Mouse (Mus musculus) heart, embryonic 12.5 days (tissue): Measurements from ENCODE around the gene Kbtbd12. TPM values are rescaled to one million over a fixed set of nuclear protein-coding genes. Genes with fewer than 3 reads are reported as not detected.

Experiments
- ATAC-seq: fragments of 200-750 bp; cut with Nextera tagmentation; 2 replicates; pipeline ENCODE4 v1.8.0; 2017; ENCODE audit warnings: moderate TSS enrichment, moderate library complexity; ENCODE audit not compliant: insufficient number of reproducible peaks, low FRiP score
- H3K27ac ChIP-seq: fragments of 300-500 bp; sonication (generic); 2 replicates; pipeline ENCODE4 v1.5.1; 2016; ENCODE audit warnings: mild to moderate bottlenecking, moderate library complexity; ENCODE audit not compliant: poor library complexity, severe bottlenecking
- H3K27me3 ChIP-seq: fragments of 300-500 bp; sonication (generic); replicated peaks from 2 replicates; pipeline ENCODE4 v1.6.1; 2016; ENCODE audit warnings: mild to moderate bottlenecking, moderate library complexity
- H3K36me3 ChIP-seq: fragments of 300-500 bp; sonication (generic); 2 replicates; pipeline ENCODE4 v1.6.1; 2016; ENCODE audit warnings: mild to moderate bottlenecking, moderate library complexity
- H3K4me1 ChIP-seq: fragments of 300-500 bp; sonication (generic); replicated peaks from 2 replicates; pipeline ENCODE4 v1.6.1; 2016; ENCODE audit warnings: mild to moderate bottlenecking
- H3K4me2 ChIP-seq: fragments of 300-500 bp; sonication (generic); 2 replicates; pipeline ENCODE4 v1.6.1; 2016; ENCODE audit warnings: mild to moderate bottlenecking, moderate library complexity
- H3K4me3 ChIP-seq: fragments of 300-500 bp; sonication (generic); 2 replicates; pipeline ENCODE4 v1.5.1; 2016; ENCODE audit warnings: mild to moderate bottlenecking
- H3K9ac ChIP-seq: fragments of 300-500 bp; sonication (generic); 2 replicates; pipeline ENCODE4 v1.6.1; 2016; ENCODE audit warnings: mild to moderate bottlenecking, moderate library complexity
- H3K9me3 ChIP-seq: fragments of 300-500 bp; sonication (generic); replicated peaks from 2 replicates; pipeline ENCODE4 v1.6.1; 2016; ENCODE audit warnings: mild to moderate bottlenecking, moderate library complexity
- WGBS: fragments of 180-500 bp; shearing (Covaris S2); methylation state at CpG from one replicate; pipeline ENCODE4 v1.1.7; 2016; 5-methylcytosine and 5-hydroxymethylcytosine counted together
- polyA plus RNA-seq: library from polyadenylated mRNA; unstranded; fragments of >200 nt; fragmentation: Nextera tagmentation; extraction: Ambion mirVana; gene quantifications from 2 replicates; pipeline ENCODE4 v1.2.1, GENCODE M21; 2016

Gene Kbtbd12
- polyA plus RNA-seq, 1 experiment from 2014 or later = 13.6 TPM

DNA sequence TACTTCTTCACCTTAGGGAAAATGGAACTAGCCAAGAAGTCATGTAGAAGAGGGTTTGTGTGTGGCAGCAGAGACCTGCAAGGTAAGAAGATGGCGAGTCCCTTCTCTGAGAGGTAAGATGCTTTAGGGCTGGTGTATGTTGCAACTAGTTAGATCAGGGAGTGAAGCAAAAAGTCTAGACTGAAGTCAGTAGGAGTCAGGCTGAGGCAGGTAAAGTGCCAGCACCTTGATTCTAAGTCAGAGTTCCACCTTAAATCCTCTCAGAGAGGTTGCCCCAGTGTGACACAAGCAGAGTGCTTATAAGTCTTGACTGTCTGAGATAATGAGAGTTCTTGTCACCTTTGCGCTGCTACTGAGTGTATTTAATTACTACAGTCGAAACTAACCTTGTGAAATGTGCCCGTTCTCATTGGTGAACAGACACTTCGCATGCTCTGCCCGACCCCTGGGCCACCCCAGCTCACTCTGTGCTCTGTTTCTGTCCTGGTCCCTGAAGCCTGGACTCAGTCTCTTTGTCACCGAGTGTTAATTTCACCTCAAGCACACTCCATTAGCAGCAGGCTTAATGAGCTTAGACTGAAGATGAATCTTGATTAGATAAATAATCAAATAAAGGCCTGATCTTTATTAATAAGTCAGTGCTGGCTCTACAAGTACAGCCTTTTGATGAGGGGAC lies 49.0 kb downstream of the Kbtbd12 start:
- Histone ChIP-seq H3K4me2 (no peak overlapping the region), H3K27ac (no peak overlapping the region), H3K27me3 (no peaks in the 10 kb centered on the region; the same call in 1 of the 2 replicates), H3K9ac (no peak overlapping the region), H3K9me3 (no peaks in the 10 kb centered on the region), H3K4me3 (no peak overlapping the region), H3K4me1 (peaks cover 13% of the 10 kb centered on the region), H3K36me3 (no peaks in the 10 kb centered on the region)
- ATAC-seq = no peak
- 76% methylated on average over 7 of the region's 7 CpGs for WGBS

DNA sequence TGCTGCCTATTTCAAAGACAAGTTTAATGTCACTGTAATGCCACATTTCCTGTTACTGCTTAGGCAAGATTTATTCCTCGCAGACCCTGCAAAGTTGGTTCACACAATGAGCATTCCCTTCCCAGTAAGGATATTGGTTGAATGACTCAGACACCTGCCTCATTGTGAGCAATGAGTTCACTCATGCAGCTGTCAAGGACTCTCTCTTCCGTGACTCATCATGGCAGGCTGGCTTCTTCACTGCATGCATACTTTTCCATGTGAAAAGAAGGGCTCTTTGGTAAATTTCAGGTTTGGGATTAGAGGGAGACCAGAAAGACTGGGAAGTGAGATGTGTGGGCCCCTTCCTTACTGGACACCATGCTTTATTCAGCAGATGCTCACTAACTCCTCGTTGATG lies 50.7 kb downstream of the Kbtbd12 start:
- ATAC-seq = no peak
- Histone ChIP-seq H3K9me3 (no peaks in the 10 kb centered on the region), H3K4me2 (no peak overlapping the region), H3K9ac (no peak overlapping the region), H3K4me3 (no peak overlapping the region), H3K27ac (no peak overlapping the region), H3K36me3 (no peaks in the 10 kb centered on the region), H3K27me3 (no peaks in the 10 kb centered on the region; the same call in 1 of the 2 replicates), H3K4me1 (peaks cover 9% of the 10 kb centered on the region)
- 72% methylated on average over 3 of the region's 3 CpGs for WGBS

DNA sequence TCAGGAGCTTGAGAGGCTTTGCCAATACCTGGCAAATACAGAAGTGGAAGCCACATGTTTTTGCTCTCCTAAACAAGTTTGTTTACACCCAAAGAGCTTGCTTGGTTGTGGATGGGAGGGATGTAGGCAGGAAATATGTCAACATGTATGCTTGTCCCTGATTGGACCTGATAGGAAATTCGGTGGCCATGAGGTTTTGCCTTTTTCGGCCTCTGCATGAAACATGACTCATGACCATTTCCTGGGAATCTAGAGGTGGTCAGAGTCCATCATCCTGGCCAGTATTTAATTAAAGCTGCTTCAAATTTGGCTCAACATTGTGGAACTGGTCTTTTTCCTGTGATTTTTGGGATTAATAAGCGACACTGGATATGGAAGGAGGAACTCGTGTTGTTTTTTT lies 53.8 kb downstream of the Kbtbd12 start:
- no peak for ATAC-seq
- no peaks in the 10 kb centered on the region for H3K36me3 ChIP-seq
- H3K4me3 ChIP-seq = no peak overlapping the region
- H3K9ac ChIP-seq = no peak overlapping the region
- no peak overlapping the region for H3K27ac ChIP-seq
- no peak overlapping the region for H3K4me2 ChIP-seq
- H3K4me1 ChIP-seq = no peaks in the 10 kb centered on the region
- WGBS = 70% methylated on average over 4 of the region's 4 CpGs
- H3K9me3 ChIP-seq = no peaks in the 10 kb centered on the region
- H3K27me3 ChIP-seq = no peaks in the 10 kb centered on the region; the same call in 1 of the 2 replicates

DNA sequence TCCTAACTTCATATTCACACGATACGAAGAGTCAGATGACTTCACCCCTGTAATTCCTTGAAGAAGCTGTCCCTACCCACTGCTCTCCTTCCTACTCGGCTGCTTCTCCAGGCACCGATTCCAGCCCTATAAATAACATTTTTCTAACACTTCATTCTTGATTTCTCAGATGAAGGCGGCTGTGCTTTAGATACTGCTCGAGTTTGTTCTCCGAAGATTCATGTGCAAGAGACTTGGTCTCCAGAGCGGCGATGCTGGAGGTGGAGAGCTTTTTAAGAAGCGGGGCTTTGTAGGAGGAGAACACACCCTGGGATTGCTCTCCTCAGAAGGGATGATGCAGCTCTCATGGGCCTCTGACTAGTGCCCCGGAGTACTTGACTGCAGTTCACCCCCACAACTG lies 61.3 kb downstream of the Kbtbd12 start:
- no peaks in the 10 kb centered on the region for H3K36me3 ChIP-seq
- H3K27me3 ChIP-seq = no peaks in the 10 kb centered on the region
- H3K4me3 ChIP-seq = no peak overlapping the region
- ATAC-seq = no peak
- no peak overlapping the region for H3K4me2 ChIP-seq
- H3K27ac ChIP-seq = no peak overlapping the region
- no peak overlapping the region for H3K9ac ChIP-seq
- H3K4me1 ChIP-seq = no peaks in the 10 kb centered on the region
- 80% methylated on average over 11 of the region's 11 CpGs for WGBS
- H3K9me3 ChIP-seq = 0 out of 2 replicates have a peak, but pooled peaks cover 5% of the 10 kb centered on the region

DNA sequence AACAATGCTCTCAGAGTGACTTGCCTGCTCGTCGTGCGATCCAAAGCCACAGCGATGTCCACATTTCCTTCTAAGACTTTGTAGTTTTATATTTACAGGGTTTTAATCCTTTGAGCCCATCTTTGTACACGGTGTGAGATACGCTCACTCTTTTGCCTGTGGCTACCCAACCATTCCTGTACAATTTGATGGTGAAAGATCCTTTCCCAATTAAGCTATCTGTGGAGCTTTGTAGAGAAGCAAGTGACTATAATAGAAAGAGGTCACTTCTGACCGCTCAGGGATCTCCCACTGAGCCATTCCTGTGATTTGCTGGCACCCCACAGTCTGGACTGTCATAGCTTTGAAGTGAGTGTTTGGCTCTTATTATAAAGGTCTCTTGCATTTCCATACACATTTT lies 71.1 kb downstream of the Kbtbd12 start:
- peaks cover 22% of the 10 kb centered on the region for H3K27me3 ChIP-seq
- peaks cover 8% of the 10 kb centered on the region; the same call in 1 of the 2 replicates for H3K4me1 ChIP-seq
- no peak overlapping the region for H3K27ac ChIP-seq
- no peak for ATAC-seq
- peak overlapping the region; percentile 47; the same call in 1 of the 2 replicates for H3K4me2 ChIP-seq
- no peaks in the 10 kb centered on the region for H3K9me3 ChIP-seq
- WGBS = 18% methylated on average over 7 of the region's 7 CpGs
- H3K9ac ChIP-seq = no peak overlapping the region
- no peak overlapping the region for H3K4me3 ChIP-seq
- no peaks in the 10 kb centered on the region for H3K36me3 ChIP-seq

DNA sequence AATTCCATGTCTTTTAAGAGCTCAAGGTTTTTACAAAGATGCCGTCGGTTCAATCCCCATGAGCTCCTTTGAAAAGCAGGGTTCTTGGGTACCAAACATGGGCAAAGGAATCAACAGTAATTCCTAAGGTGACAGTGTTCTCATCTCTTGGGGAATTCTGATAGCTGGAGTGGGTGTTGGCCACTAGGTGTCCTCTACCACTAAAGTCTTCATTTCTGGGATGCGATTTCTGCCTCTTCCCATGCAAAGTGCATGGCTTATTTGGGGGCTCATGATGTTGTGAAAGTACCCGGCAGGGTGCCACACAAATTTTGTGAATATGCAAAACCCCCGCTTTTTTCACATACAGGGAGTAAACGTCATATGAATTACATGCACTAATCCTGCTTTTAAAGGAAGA lies 72.7 kb downstream of the Kbtbd12 start:
- Histone ChIP-seq H3K27ac (no peak overlapping the region), H3K27me3 (peaks cover 22% of the 10 kb centered on the region), H3K4me2 (no peak overlapping the region), H3K9me3 (no peaks in the 10 kb centered on the region), H3K4me1 (peaks cover 8% of the 10 kb centered on the region; the same call in 1 of the 2 replicates), H3K4me3 (no peak overlapping the region), H3K9ac (no peak overlapping the region), H3K36me3 (no peaks in the 10 kb centered on the region)
- 26% methylated on average over 6 of the region's 6 CpGs for WGBS
- no peak for ATAC-seq

DNA sequence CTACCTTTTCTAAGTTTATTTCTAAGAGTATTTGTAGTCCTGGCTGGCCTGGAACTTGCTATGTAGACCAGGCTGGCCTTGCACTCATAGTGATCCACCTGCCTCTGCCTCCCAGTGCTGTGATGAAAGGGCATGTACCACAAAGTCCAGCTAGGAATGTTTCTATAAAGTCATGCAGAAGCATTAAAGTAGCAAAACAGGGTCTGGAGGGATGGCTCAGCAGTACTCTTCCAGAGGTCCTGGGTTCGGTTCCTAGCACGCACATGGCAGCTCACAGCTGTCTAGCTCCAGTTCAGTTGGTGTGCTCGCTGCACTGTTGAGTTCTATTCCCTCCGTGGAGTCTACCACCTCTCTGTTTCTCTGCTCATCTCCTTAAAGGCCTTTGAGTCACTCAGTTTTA lies 77.6 kb downstream of the Kbtbd12 start:
- Histone ChIP-seq H3K27me3 (peaks cover 18% of the 10 kb centered on the region), H3K36me3 (no peaks in the 10 kb centered on the region), H3K4me3 (no peak overlapping the region), H3K27ac (no peak overlapping the region), H3K4me2 (no peak overlapping the region), H3K9ac (no peak overlapping the region), H3K4me1 (no peaks in the 10 kb centered on the region), H3K9me3 (no peaks in the 10 kb centered on the region)
- ATAC-seq = no peak
- WGBS = 84% methylated on average over 4 of the region's 4 CpGs

DNA sequence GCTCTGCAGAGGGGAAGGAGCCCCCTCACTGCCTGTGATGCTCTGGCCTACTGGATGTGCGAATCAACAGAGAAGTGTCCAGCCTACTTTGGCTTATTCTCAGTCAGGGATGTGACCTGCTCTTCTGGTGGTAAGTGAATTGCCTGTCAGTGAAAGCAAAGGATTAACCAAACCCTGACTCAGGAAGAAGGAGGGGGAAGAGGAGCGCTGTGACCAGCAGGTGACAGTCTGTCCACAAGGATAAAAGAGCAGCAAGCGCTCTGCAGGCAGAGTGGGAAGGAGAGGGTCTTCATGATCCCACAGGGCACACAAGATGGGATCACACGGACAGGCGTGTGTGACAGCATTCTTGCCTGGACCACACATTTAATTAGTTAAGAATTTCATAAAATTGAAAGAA lies 78.1 kb downstream of the Kbtbd12 start:
- no peaks in the 10 kb centered on the region for H3K9me3 ChIP-seq
- H3K27me3 ChIP-seq = peaks cover 16% of the 10 kb centered on the region
- H3K9ac ChIP-seq = no peak overlapping the region
- H3K4me2 ChIP-seq = no peak overlapping the region
- H3K36me3 ChIP-seq = no peaks in the 10 kb centered on the region
- no peak for ATAC-seq
- H3K4me3 ChIP-seq = no peak overlapping the region
- H3K27ac ChIP-seq = no peak overlapping the region
- no peaks in the 10 kb centered on the region for H3K4me1 ChIP-seq
- 39% methylated on average over 5 of the region's 5 CpGs for WGBS

DNA sequence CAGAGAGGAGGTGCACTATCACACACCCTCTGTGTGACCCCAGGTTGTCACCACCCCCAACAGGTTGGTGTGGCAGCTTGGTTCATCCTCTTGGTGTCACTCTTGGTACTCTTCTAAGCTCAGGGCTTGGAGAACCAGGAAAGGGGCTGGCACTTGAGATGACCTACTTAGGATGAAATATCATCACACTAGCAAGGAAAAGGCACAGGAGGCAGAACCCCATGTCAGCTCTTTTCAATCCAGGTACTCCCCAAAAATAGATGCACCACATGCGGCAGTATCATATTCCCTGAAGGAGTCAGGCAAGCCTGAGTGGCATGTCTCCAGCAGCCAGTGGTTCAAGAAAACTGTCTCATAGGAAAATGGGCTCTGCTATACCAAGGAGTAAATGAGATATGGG lies 79.7 kb downstream of the Kbtbd12 start:
- H3K36me3 ChIP-seq = no peaks in the 10 kb centered on the region
- H3K4me2 ChIP-seq = no peak overlapping the region
- 0 out of 2 replicates have a peak, but pooled peaks cover 10% of the 10 kb centered on the region for H3K27me3 ChIP-seq
- no peak overlapping the region for H3K9ac ChIP-seq
- H3K27ac ChIP-seq = no peak overlapping the region
- H3K4me3 ChIP-seq = no peak overlapping the region
- WGBS = 76% methylated on average over 1 of the region's 1 CpGs
- H3K4me1 ChIP-seq = no peaks in the 10 kb centered on the region
- no peak for ATAC-seq
- H3K9me3 ChIP-seq = no peaks in the 10 kb centered on the region

DNA sequence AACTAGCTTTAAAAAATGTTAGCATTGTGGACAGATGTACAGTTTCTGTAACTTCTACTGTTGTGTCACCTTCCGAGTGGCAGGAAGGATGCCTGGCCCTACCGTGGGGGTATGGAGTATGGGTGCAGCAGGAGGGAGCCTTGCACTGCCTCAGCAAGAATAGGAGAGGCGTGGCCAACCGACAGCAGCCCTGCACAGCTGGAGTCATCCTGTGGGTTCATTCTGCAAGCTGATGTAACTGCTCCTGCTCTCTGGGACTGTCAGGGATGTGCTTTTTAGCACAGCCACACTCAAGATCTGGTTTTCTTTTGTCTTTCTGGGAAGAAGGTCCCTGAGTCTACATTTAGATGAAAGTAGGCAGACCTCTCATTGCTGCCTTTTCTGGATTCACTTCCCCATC lies 80.2 kb downstream of the Kbtbd12 start:
- Histone ChIP-seq H3K27ac (no peak overlapping the region), H3K9ac (no peak overlapping the region), H3K27me3 (0 out of 2 replicates have a peak, but pooled peaks cover 10% of the 10 kb centered on the region), H3K4me1 (no peaks in the 10 kb centered on the region), H3K9me3 (no peaks in the 10 kb centered on the region), H3K4me3 (no peak overlapping the region), H3K36me3 (no peaks in the 10 kb centered on the region), H3K4me2 (no peak overlapping the region)
- no peak for ATAC-seq
- WGBS = 20% methylated on average over 4 of the region's 4 CpGs

DNA sequence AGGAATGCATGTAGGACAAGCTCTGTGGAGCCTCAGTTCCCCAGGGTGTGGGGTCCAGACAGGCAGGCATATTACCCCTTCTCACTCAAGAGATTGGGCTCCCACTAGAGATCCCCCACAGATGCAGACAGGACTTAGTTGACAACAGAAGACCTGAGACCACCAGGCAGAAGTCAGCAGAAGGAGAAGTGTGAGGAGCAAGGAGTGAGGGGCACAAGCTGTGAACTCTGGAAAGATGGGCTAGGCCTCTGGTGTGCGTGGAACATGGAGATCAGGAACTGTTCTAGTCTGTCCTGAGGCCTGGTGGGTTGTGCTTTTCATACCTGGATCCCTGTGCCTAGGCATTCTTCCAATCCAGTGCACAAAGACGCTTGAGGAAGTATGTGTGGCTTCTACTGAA lies 87.8 kb downstream of the Kbtbd12 start:
- no peak overlapping the region for H3K4me2 ChIP-seq
- WGBS = 77% methylated on average over 2 of the region's 2 CpGs

More for the DNA sequence above, 87.8 kb downstream of the Kbtbd12 start:
- Histone ChIP-seq H3K9ac (no peak overlapping the region), H3K4me1 (peaks cover 7% of the 10 kb centered on the region), H3K4me3 (no peak overlapping the region), H3K27ac (no peak overlapping the region), H3K36me3 (no peaks in the 10 kb centered on the region), H3K27me3 (peaks cover 27% of the 10 kb centered on the region), H3K9me3 (no peaks in the 10 kb centered on the region)
- ATAC-seq = no peak
